Mouse (Mus musculus): ENCODE results near the gene Gm26661. TPM values are rescaled to one million over a fixed set of nuclear protein-coding genes. Genes with fewer than 3 reads are reported as not detected.

Gm26661 gene
- polyA plus RNA-seq, 1 experiment from 2014 or later = not detected

- H3K4me3 ChIP-seq (ENCODE audit: low read depth, low read length) = no peak overlapping the region
- 75% methylated on average over 12 of the region's 12 CpGs for WGBS
- peak; percentile 53 for DNase-seq (ENCODE audit: low spot score)
- H3K36me3 ChIP-seq (ENCODE audit: control insufficient read depth, insufficient read depth, low read length) = no peaks in the 10 kb centered on the region
- H3K27ac ChIP-seq (replicated peaks; ENCODE audit: low read depth, low read length) = no peak overlapping the region
- no peaks in the 10 kb centered on the region for H3K9me3 ChIP-seq (ENCODE audit: control insufficient read depth, low read length)
- peak; percentile 38; the same call in 1 of the 2 replicates for ATAC-seq (ENCODE audit: low read depth)
- no peaks in the 10 kb centered on the region for H3K27me3 ChIP-seq (replicated peaks; ENCODE audit: control insufficient read depth, insufficient read depth, low read length)
- no peak overlapping the region for H3K4me2 ChIP-seq (ENCODE audit: low read depth, low read length)
- no peak overlapping the region for H3K9ac ChIP-seq (ENCODE audit: low read depth, low read length)
- no peaks in the 10 kb centered on the region for H3K4me1 ChIP-seq (ENCODE audit: control insufficient read depth, insufficient read depth, low read length)
Observed at GRCm38 (mm10) chr14:7809043-7809955, 17.9 kb downstream of the Gm26661 start.

GRCm38 (mm10) chr14:7817770-7818462 lies 26.5 kb downstream of the Gm26661 start, which contains the start of gene Flnb:
Gene Flnb, plus strand, starts transcription at chr14:7817957.
- H3K4me2 ChIP-seq (ENCODE audit: low read depth, low read length) = peak within 1 kb of the TSS; percentile 88
- ATAC-seq (ENCODE audit: low read depth) = peak; percentile 97
- no peaks in the 10 kb centered on the region for H3K9me3 ChIP-seq (ENCODE audit: control insufficient read depth, low read length)
- under 1% methylated on average over 49 of the region's 49 CpGs for whole genome bisulfite sequencing
- H3K4me1 ChIP-seq (ENCODE audit: control insufficient read depth, insufficient read depth, low read length) = peaks cover 31% of the 10 kb centered on the region
- DNase-seq (ENCODE audit: low spot score) = peak; percentile 95
- H3K27ac ChIP-seq (replicated peaks; ENCODE audit: low read depth, low read length) = peak within 1 kb of the TSS; percentile 77
- H3K27me3 ChIP-seq (replicated peaks; ENCODE audit: control insufficient read depth, insufficient read depth, low read length) = no peaks in the 10 kb centered on the region
- H3K4me3 ChIP-seq (ENCODE audit: low read depth, low read length) = peak within 1 kb of the TSS; percentile 77
- H3K36me3 ChIP-seq (ENCODE audit: control insufficient read depth, insufficient read depth, low read length) = no peaks in the 10 kb centered on the region
- peak within 1 kb of the TSS; percentile 82 for H3K9ac ChIP-seq (ENCODE audit: low read depth, low read length)

GRCm38 (mm10) chr14:7818463-7819121 lies 27.2 kb downstream of the Gm26661 start:
- no peaks in the 10 kb centered on the region for H3K36me3 ChIP-seq (ENCODE audit: control insufficient read depth, insufficient read depth, low read length)
- peak overlapping the region; percentile 88 for H3K4me2 ChIP-seq (ENCODE audit: low read depth, low read length)
- H3K9ac ChIP-seq (ENCODE audit: low read depth, low read length) = peak overlapping the region; percentile 82
- under 1% methylated on average over 34 of the region's 36 CpGs for WGBS
- DNase-seq (ENCODE audit: low spot score) (no peak), ATAC-seq (ENCODE audit: low read depth) (peak; percentile 5; the same call in 1 of the 2 replicates)
- H3K4me3 ChIP-seq (ENCODE audit: low read depth, low read length) = peak overlapping the region; percentile 77
- no peaks in the 10 kb centered on the region for H3K9me3 ChIP-seq (ENCODE audit: control insufficient read depth, low read length)
- peaks cover 36% of the 10 kb centered on the region for H3K4me1 ChIP-seq (ENCODE audit: control insufficient read depth, insufficient read depth, low read length)
- H3K27me3 ChIP-seq (replicated peaks; ENCODE audit: control insufficient read depth, insufficient read depth, low read length) = no peaks in the 10 kb centered on the region
- H3K27ac ChIP-seq (replicated peaks; ENCODE audit: low read depth, low read length) = peak overlapping the region; percentile 77

- peak overlapping the region; percentile 82 for H3K9ac ChIP-seq (ENCODE audit: low read depth, low read length)
- ATAC-seq (ENCODE audit: low read depth) (no peak), DNase-seq (ENCODE audit: low spot score) (no peak)
- peak overlapping the region; percentile 88 for H3K4me2 ChIP-seq (ENCODE audit: low read depth, low read length)
- H3K9me3 ChIP-seq (ENCODE audit: control insufficient read depth, low read length) = no peaks in the 10 kb centered on the region
- WGBS = 66% methylated on average over 5 of the region's 5 CpGs
- peak overlapping the region; percentile 77 for H3K4me3 ChIP-seq (ENCODE audit: low read depth, low read length)
- H3K4me1 ChIP-seq (ENCODE audit: control insufficient read depth, insufficient read depth, low read length) = peaks cover 40% of the 10 kb centered on the region
- no peaks in the 10 kb centered on the region for H3K36me3 ChIP-seq (ENCODE audit: control insufficient read depth, insufficient read depth, low read length)
- peak overlapping the region; percentile 18; the same call in 1 of the 2 replicates for H3K27ac ChIP-seq (replicated peaks; ENCODE audit: low read depth, low read length)
- no peaks in the 10 kb centered on the region for H3K27me3 ChIP-seq (replicated peaks; ENCODE audit: control insufficient read depth, insufficient read depth, low read length)
Observed at GRCm38 (mm10) chr14:7819446-7819845, 28.1 kb downstream of the Gm26661 start.

- Histone ChIP-seq H3K4me1 (ENCODE audit: control insufficient read depth, insufficient read depth, low read length) (peaks cover 59% of the 10 kb centered on the region), H3K4me2 (ENCODE audit: low read depth, low read length) (peak overlapping the region; percentile 88), H3K9me3 (ENCODE audit: control insufficient read depth, low read length) (no peaks in the 10 kb centered on the region), H3K36me3 (ENCODE audit: control insufficient read depth, insufficient read depth, low read length) (no peaks in the 10 kb centered on the region), H3K27me3 (replicated peaks; ENCODE audit: control insufficient read depth, insufficient read depth, low read length) (no peaks in the 10 kb centered on the region), H3K27ac (replicated peaks; ENCODE audit: low read depth, low read length) (peak overlapping the region; percentile 81; the same call in 1 of the 2 replicates), H3K4me3 (ENCODE audit: low read depth, low read length) (peak overlapping the region; percentile 10; the same call in 1 of the 2 replicates), H3K9ac (ENCODE audit: low read depth, low read length) (peak overlapping the region; percentile 5; the same call in 1 of the 2 replicates)
- ATAC-seq (ENCODE audit: low read depth) (no peak), DNase-seq (ENCODE audit: low spot score) (no peak)
- WGBS = 60% methylated on average over 8 of the region's 8 CpGs
Observed at GRCm38 (mm10) chr14:7821341-7821740, 30.0 kb downstream of the Gm26661 start.

GRCm38 (mm10) chr14:7822693-7823092 lies 31.3 kb downstream of the Gm26661 start:
- Histone ChIP-seq H3K27me3 (replicated peaks; ENCODE audit: control insufficient read depth, insufficient read depth, low read length) (no peaks in the 10 kb centered on the region), H3K4me1 (ENCODE audit: control insufficient read depth, insufficient read depth, low read length) (peaks cover 67% of the 10 kb centered on the region), H3K9me3 (ENCODE audit: control insufficient read depth, low read length) (no peaks in the 10 kb centered on the region), H3K4me3 (ENCODE audit: low read depth, low read length) (peak overlapping the region; percentile 6; the same call in 1 of the 2 replicates), H3K27ac (replicated peaks; ENCODE audit: low read depth, low read length) (peak overlapping the region; percentile 81), H3K4me2 (ENCODE audit: low read depth, low read length) (peak overlapping the region; percentile 88), H3K9ac (ENCODE audit: low read depth, low read length) (0 out of 2 replicates have a peak overlapping the region, but pooled peaks have one; percentile 10), H3K36me3 (ENCODE audit: control insufficient read depth, insufficient read depth, low read length) (no peaks in the 10 kb centered on the region)
- WGBS = 27% methylated on average over 7 of the region's 7 CpGs
- peak; percentile 85 for DNase-seq (ENCODE audit: low spot score)
- peak; percentile 19; the same call in 1 of the 2 replicates for ATAC-seq (ENCODE audit: low read depth)

GRCm38 (mm10) chr14:7824651-7825268 lies 33.4 kb downstream of the Gm26661 start:
- Histone ChIP-seq H3K36me3 (ENCODE audit: control insufficient read depth, insufficient read depth, low read length) (no peaks in the 10 kb centered on the region), H3K9me3 (ENCODE audit: control insufficient read depth, low read length) (no peaks in the 10 kb centered on the region), H3K4me1 (ENCODE audit: control insufficient read depth, insufficient read depth, low read length) (peaks cover 61% of the 10 kb centered on the region), H3K27me3 (replicated peaks; ENCODE audit: control insufficient read depth, insufficient read depth, low read length) (no peaks in the 10 kb centered on the region), H3K4me2 (ENCODE audit: low read depth, low read length) (no peak overlapping the region), H3K4me3 (ENCODE audit: low read depth, low read length) (no peak overlapping the region), H3K9ac (ENCODE audit: low read depth, low read length) (no peak overlapping the region), H3K27ac (replicated peaks; ENCODE audit: low read depth, low read length) (no peak overlapping the region; the same call in 1 of the 2 replicates)
- DNase-seq (ENCODE audit: low spot score) (no peak), ATAC-seq (ENCODE audit: low read depth) (no peak)
- 60% methylated on average over 8 of the region's 8 CpGs for WGBS
